Mouse (Mus musculus) lung, postnatal 0 days (tissue): ENCODE data around the gene Tpbgl.

Experiments
- CTCF ChIP-seq: IDR thresholded peaks from 2 replicates; pipeline ENCODE4 v1.5.1; 2016; ENCODE audit warnings: antibody characterized with exemption, mild to moderate bottlenecking
- EP300 ChIP-seq: IDR thresholded peaks from 2 replicates; pipeline ENCODE4 v1.6.1; 2016; ENCODE audit warnings: antibody characterized with exemption, mild to moderate bottlenecking, control low read depth

GRCm38 (mm10) chr7:99664571-99665485 is 37.9 kb upstream of the Tpbgl start:
- TF ChIP-seq CTCF, result no peak
- TF ChIP-seq EP300, result 0 out of 2 replicates have a peak, but pooled peaks have one; percentile 16
